Mouse (Mus musculus) ES-E14 (cell line): Measurements from ENCODE around the gene Elf1.

Experiments
- CHD2 ChIP-seq: IDR thresholded peaks from 2 replicates; pipeline ENCODE4 v1.6.1; 2014; ENCODE audit warnings: mild to moderate bottlenecking, low read depth, low read length, inconsistent platforms
- ZC3H11A ChIP-seq: IDR thresholded peaks from 2 replicates; pipeline ENCODE4 v1.6.1; 2012; ENCODE audit warnings: low read depth, mild to moderate bottlenecking, inconsistent platforms, low read length, borderline replicate concordance
- ZNF384 ChIP-seq: IDR thresholded peaks from 2 replicates; pipeline ENCODE4 v1.6.1; 2012; ENCODE audit warnings: low read depth, low read length, inconsistent platforms

DNA sequence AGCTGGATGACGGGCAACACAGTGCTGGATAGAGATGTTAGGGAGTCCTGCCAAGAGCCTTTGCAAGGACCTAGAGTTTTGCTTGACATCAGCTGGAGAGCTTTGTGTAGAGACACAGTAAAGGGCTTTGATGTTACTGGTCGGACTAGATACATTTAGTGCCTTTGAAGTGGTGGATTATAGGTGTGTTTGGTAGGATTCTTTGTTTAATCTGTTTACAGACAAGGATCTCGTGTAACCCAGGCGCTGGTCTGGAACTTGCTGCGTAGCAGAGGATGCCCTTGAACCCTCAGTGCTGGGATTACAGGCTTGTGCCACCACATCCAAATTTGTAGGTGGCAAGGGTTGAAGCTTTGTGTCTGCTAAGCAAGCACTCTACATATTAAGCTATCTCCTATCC is 113.1 kb downstream of the Elf1 start:
- TF ChIP-seq ZNF384 (no peak), ZC3H11A (no peak), CHD2 (no peak)
